Mouse (Mus musculus): Measurements from ENCODE around the gene Wnt10a.

The Wnt10a gene

GRCm38 (mm10) chr1:74784041-74784759 lies 7.1 kb upstream of the Wnt10a start:
- peak; percentile 78 for DNase-seq (ENCODE audit: low spot score)

GRCm38 (mm10) chr1:74787846-74788245 lies 3.5 kb upstream of the Wnt10a start:
- DNase-seq (ENCODE audit: low spot score), result peak; percentile 96

GRCm38 (mm10) chr1:74788603-74789176 lies 2.6 kb upstream of the Wnt10a start:
- DNase-seq (ENCODE audit: low spot score), result no peak

GRCm38 (mm10) chr1:74790095-74790494 lies 1.2 kb upstream of the Wnt10a start:
- DNase-seq (ENCODE audit: low spot score), result no peak

- no peak for DNase-seq (ENCODE audit: low spot score)
Measured at GRCm38 (mm10) chr1:74792831-74793660, 1.7 kb downstream of the Wnt10a start.

- DNase-seq (ENCODE audit: low spot score), result peak; percentile 62
Measured at GRCm38 (mm10) chr1:74794487-74795144, 3.3 kb downstream of the Wnt10a start.

GRCm38 (mm10) chr1:74795145-74795529 lies 3.8 kb downstream of the Wnt10a start:
- no peak for DNase-seq (ENCODE audit: low spot score)

- DNase-seq (ENCODE audit: low spot score), result peak; percentile 79
Measured at GRCm38 (mm10) chr1:74797459-74797858, 6.1 kb downstream of the Wnt10a start.

GRCm38 (mm10) chr1:74800424-74800888 lies 9.1 kb downstream of the Wnt10a start:
- no peak for DNase-seq (ENCODE audit: low spot score)

- DNase-seq (ENCODE audit: low spot score), result no peak
Measured at GRCm38 (mm10) chr1:74801631-74802140, 10.4 kb downstream of the Wnt10a start.

GRCm38 (mm10) chr1:74802795-74803656 lies 11.7 kb downstream of the Wnt10a start:
- peak; percentile 73 for DNase-seq (ENCODE audit: low spot score)

- DNase-seq (ENCODE audit: low spot score), result no peak
Measured at GRCm38 (mm10) chr1:74804211-74804870, 13.0 kb downstream of the Wnt10a start.

GRCm38 (mm10) chr1:74805340-74805835 lies 14.1 kb downstream of the Wnt10a start:
- DNase-seq (ENCODE audit: low spot score), result no peak

GRCm38 (mm10) chr1:74805843-74806242 lies 14.5 kb downstream of the Wnt10a start:
- no peak for DNase-seq (ENCODE audit: low spot score)

- DNase-seq (ENCODE audit: low spot score), result peak; percentile 66
Measured at GRCm38 (mm10) chr1:74806360-74807311, 15.3 kb downstream of the Wnt10a start.

GRCm38 (mm10) chr1:74807551-74808071 lies 16.3 kb downstream of the Wnt10a start:
- DNase-seq (ENCODE audit: low spot score), result no peak

GRCm38 (mm10) chr1:74808078-74808477 lies 16.8 kb downstream of the Wnt10a start:
- DNase-seq (ENCODE audit: low spot score), result peak; percentile 97

- no peak for DNase-seq (ENCODE audit: low spot score)
Measured at GRCm38 (mm10) chr1:74809007-74809406, 17.7 kb downstream of the Wnt10a start.

All from retina, embryonic 14.5 days (tissue).